Mouse (Mus musculus): ENCODE measurements around the gene Trim65.

The Trim65 gene

GRCm38 (mm10) chr11:116088741-116089394 is 42.1 kb downstream of the Trim65 start:
- DNase-seq (ENCODE audit: low spot score in 2 of 2) = no peak

GRCm38 (mm10) chr11:116088188-116088587 is 42.7 kb downstream of the Trim65 start:
- DNase-seq (ENCODE audit: low spot score in 2 of 2) = no peak

- DNase-seq (ENCODE audit: low spot score in 2 of 2) = peak in 1 of 2 experiments; percentile 83
Observed at GRCm38 (mm10) chr11:116087194-116088130, 43.5 kb downstream of the Trim65 start.

- DNase-seq (ENCODE audit: low spot score in 2 of 2) = peak; percentile 98 to 99
Observed at GRCm38 (mm10) chr11:116086258-116087193, 44.4 kb downstream of the Trim65 start, which contains the start of gene Wbp2. Gene Wbp2, minus strand, starts transcription at chr11:116086995.

GRCm38 (mm10) chr11:116084166-116084565 is 46.8 kb downstream of the Trim65 start:
- DNase-seq (ENCODE audit: low spot score in 2 of 2) = no peak

- no peak for DNase-seq (ENCODE audit: low spot score in 2 of 2)
Observed at GRCm38 (mm10) chr11:116083096-116083672, 47.7 kb downstream of the Trim65 start.

GRCm38 (mm10) chr11:116081081-116081480 is 49.8 kb downstream of the Trim65 start:
- no peak for DNase-seq (ENCODE audit: low spot score in 2 of 2)

- DNase-seq (ENCODE audit: low spot score in 2 of 2) = no peak
Observed at GRCm38 (mm10) chr11:116079511-116079910, 51.4 kb downstream of the Trim65 start.

GRCm38 (mm10) chr11:116078676-116079320 is 52.1 kb downstream of the Trim65 start:
- no peak for DNase-seq (ENCODE audit: low spot score in 2 of 2)

- no peak for DNase-seq (ENCODE audit: low spot score in 2 of 2)
Observed at GRCm38 (mm10) chr11:116078221-116078620, 52.7 kb downstream of the Trim65 start.

- DNase-seq (ENCODE audit: low spot score in 2 of 2) = no peak
Observed at GRCm38 (mm10) chr11:116077446-116078204, 53.3 kb downstream of the Trim65 start, which contains the start of gene Unc13d. Gene Unc13d, minus strand, starts transcription at chr11:116077961.

GRCm38 (mm10) chr11:116076836-116077235 is 54.1 kb downstream of the Trim65 start:
- no peak for DNase-seq (ENCODE audit: low spot score in 2 of 2)

- no peak for DNase-seq (ENCODE audit: low spot score in 2 of 2)
Observed at GRCm38 (mm10) chr11:116076266-116076540, 54.7 kb downstream of the Trim65 start.

GRCm38 (mm10) chr11:116075539-116076265 is 55.2 kb downstream of the Trim65 start:
- DNase-seq (ENCODE audit: low spot score in 2 of 2) = no peak

- no peak for DNase-seq (ENCODE audit: low spot score in 2 of 2)
Observed at GRCm38 (mm10) chr11:116074436-116074991, 56.4 kb downstream of the Trim65 start.

- DNase-seq (ENCODE audit: low spot score in 2 of 2) = no peak
Observed at GRCm38 (mm10) chr11:116072608-116073007, 58.3 kb downstream of the Trim65 start.
